Mouse (Mus musculus) frontal cortex, postnatal 14 days (tissue): ENCODE results near the gene Aaas.
"Not testable (repeated sequence)": the region's sequence is repeated elsewhere in the genome, so short reads cannot be mapped to it uniquely, and the experiment has no call there.

Experiments
- DNase-seq, 2 experiments: peaks; one replicate each; pipeline ENCODE4 v3.0.0; 2022; ENCODE audit warnings: low spot score in 2 of 2

The Aaas gene

DNA sequence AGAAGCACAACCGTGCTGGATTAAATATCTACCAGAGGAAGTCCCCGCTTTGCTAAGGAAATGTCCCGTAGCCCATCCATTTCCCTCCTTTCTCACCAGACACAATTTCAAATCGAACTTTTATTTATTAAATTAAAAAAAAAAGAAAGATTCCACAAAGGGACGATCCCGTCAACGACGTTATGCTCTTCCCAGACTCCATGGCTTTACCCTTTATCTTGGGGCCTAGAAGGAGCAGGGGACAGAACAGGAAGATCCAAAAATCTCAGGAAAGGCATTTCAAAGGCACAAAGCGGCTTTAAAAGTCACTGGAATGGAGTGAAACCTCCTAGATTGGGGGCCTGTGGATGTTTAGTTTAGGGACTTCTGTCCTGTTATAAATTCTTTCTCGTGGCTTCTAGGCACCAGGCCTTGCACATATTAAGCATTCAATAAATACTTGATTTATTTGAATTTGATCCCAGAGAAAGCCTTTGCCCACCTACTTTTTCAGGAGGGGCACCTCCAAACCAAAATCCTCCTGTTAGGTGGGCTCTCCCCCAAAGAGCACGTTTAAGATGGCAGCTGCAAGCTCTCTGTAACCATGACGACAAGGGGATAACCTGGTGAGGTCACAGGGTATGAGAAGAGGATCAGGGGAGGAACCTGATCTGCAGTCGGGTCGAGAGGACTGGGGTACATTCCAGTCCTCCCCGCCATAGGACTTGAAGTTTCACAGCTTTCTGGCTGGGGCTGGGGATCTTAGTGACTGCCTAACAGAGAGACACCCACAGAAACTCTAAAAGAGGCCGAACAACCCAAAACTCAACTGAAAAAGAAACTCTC is 6.1 kb upstream of the Aaas start:
- no peak for DNase-seq

DNA sequence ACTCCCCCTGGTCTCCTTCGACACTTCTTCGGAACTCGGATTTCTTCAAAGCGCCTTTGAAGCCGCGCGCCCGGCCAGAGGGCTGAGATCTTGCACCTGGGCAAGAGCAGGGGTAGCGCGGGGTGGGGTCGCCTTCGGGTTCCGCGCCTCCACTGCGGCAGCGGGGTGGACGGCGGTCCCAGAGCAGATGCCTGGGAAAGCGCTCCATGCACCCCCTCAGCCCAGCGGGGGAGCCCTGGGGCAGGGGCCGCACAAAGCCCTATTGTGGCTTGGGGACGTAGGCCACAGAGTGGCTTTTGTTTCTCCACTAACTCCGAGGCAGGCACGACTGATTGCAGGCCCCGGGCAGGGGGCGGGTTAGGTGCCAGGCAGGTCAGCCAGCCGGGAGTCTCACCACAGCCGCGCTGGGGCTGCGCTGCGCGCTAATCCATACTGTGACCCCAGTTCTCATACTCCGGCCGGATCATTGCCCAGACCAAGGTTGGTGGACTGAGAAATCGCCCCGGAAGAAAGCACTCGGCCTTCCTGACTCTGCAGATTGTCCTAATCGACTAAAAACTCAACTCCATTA is 5.4 kb upstream of the Aaas start:
- DNase-seq: no peak

DNA sequence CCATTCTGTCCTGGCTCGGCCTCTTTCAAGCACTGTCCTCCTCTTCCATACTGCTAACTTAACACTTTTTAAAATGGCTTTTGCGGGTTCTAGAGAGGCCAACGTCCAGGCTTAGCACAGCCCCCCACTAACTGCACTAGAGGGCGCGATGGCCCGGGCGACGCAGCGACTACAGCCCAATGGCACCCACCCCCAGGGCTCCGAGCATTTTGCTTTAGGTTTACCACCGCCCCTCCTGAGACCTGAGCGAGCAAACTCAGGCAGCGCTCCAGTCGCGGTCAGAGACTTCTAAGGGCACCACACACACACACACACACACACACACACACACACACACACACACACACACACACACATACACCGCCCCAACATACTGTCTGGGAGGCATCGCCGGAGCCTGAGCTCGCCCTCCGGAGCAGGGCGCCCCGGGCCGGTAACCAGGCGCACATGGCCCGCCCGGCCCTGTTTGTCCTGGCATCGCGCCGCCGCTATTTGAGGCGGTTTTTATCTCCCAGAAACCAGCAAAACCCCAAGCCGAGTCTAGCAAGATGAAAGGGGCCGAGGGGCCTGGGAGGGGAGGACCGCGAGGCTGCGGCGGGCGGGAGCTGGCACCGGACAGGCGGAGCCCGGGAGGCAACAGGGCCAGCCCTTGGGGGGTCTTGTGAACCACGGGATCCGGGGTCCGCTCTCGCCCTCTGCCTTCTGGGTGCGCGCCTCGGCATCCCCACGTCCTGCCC is 4.7 kb upstream of the Aaas start:
- peak in 1 of 2 experiments; percentile 34 for DNase-seq

DNA sequence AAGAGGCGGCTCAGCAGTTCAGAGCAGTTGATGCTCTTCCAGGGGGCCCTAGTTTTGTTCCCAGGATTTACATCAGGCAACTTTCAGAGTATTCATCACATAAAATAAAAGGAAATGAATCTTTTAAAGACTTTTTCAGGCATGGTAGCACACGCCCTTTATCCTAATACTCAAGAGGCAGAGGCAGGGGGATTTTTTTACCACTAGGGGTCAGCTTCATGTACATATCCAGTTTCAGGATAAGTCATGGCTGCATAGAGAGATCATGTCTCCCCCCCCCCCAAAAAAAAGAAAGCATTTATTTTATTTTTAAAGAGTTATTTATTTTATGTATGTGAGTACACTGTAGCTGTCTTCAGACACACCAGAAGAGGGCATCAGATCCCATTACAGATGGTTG is 3.4 kb upstream of the Aaas start:
- no peak for DNase-seq

DNA sequence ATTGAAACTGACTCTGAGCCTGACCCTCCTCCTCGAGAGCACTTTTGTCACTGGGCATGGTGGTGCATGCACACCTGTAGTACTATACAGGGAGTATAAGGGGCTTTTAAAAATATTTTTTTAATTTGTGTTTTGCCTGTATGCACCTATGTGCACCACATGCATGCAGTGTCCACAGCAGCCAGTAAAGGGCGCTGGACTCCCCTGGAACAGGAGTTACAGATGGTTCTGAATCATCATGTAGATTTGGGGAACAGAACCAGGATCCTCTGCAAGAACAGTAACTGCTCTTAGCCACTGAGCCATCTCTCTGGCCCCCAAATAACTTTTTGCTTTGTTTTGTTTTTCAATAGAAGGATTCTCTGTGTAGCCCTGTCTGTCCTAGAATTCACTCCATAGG is 1.6 kb upstream of the Aaas start:
- DNase-seq: no peak

DNA sequence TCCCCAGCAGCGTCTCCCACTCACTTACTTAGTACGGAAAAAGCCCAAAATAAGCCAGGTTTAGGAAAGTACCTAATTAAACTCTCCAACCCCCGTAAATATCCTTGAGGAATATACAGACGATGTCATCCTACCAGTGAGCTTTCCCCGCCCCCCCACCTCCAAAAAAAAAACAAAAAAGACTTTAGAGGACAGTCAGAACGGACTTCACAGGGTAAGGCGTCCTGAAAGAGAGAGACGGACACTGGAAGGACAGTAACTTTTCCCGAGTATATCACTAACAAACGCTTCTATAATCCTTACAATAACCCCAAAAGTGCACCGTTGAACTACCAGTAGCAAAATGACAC is 346 bp upstream of the Aaas start:
- DNase-seq: no peak

DNA sequence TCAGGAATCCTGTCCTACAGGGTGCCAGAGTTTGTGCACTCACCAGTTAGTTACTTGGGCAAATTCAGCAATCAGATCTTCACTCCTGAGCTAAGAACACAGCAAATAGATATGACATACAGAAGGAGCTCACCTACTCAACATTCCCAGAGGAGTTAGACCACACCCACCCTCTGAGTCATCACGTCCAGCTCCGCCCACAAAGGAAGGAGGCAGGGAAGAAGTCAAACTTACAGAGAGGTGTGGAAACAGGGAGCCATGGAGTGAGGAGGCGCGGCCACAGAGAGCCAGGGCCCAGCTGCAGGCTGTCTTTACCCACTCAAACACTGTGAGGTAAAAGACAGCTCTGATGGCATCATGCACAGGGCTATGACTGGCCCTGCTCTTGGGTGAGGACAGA is 4.1 kb downstream of the Aaas start:
- DNase-seq: no peak

DNA sequence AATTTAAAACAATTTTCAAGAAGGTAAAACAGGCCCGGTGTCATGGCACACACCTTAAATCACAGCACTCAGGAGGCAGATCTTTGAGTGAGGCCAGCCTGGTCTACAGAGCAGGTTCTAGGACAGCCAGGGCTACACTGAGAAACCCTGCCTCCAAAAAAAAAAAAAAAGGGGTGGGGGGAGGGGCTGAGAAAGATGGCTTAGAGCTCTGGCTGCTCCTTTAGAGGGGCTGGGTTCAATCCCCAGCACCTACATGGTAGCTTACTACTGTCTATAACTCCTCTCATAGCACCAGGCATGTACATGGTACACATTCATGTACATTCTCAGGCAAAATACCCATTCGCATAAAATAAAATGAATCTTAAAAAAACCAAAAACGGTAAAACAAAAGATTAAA is 6.1 kb downstream of the Aaas start:
- DNase-seq: no peak

DNA sequence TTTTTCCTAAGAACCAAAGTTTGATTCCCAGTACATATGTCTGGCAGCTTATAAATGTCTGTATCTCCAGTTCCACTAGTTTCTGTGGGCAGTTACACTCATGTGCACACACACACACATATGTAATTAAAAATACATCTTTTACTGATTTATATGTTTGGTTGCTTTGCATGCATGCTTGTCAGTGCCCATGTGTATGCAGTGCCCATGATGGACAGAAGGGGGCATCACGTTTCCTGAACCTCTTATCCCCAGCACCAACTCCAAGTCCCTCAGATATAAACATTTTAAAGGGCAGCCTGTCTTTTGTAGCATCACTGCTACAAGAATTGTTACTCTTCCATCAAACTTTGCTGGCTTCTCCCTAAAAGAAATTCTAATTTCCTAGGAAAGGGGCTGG is 9.0 kb downstream of the Aaas start:
- no peak for DNase-seq

DNA sequence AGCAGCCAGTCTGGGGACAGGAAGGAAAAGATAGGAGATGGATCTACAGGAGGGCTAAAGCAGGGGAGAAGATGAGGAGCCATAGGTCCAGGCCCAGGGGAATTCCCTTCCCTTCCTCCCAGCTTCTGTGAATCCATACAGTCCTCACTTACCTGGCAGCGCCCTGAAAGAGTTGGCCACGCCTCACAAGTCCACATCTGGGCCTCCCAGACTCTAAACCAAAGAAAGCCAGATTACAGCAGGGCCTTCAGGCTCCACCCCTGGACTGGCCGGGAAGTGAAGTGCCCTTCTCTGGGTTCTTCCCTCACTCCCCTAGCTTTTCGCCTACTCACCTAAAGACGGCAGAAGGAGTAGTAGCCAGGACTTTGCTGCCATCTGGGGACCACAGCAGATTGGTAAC is 11.0 kb downstream of the Aaas start:
- no peak for DNase-seq

DNA sequence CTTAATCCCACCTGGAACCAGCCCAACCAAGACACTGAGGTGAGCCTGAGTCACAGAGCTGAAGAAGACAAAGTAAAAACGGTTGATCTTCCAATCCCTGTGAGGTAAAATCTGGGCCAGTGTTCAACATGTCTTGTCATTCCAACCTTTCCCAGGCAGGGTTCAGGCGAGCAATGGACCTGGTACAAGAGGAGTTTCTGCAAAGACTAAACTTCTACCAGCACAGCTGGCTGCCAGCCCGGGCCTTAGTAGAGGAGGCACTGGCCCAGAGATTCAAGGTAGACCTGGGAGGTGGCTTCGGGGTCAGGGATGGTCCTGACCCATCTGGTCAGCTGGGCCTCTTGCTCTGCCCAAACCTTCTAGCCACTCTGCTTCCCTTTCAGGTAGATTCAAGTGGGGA is 13.6 kb downstream of the Aaas start:
- no peak for DNase-seq

DNA sequence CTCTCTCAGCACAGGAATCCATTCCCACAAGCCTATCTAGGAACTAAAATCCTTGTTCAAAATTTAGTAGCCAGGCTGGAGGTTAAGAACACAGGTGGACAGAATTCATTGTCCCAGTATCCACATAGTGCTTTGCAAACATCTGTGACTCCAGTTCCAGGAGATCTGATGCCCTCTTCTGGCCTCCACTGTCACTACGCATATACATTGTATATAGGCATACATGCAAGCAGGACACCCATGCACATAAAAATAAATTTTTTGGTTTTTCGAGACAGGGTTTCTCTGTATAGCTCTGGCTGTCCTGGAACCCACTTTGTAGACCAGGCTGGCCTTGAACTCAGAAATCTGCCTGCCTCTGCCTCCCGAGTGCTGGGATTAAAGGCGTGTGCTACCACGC is 14.6 kb downstream of the Aaas start:
- not testable (repeated sequence) for DNase-seq

DNA sequence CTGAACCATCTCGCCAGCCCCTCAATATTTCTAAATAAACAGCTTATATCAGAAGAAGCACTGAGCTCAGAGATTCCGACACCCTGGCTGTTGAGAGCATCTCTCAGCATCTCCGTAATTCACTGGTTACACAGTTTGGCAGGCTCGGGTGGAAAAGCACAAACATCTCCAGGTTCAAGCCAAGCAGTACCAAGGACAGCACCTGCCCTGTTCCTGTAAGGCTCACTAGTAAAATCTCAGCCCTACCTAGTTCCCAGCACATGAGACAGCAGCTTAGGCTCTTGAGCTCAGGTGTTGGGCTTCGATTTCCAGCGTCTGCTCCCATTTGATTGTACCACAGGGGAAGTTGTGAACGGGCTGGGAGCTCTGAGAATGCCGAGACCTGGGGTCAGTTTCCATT is 15.3 kb downstream of the Aaas start:
- DNase-seq: no peak

DNA sequence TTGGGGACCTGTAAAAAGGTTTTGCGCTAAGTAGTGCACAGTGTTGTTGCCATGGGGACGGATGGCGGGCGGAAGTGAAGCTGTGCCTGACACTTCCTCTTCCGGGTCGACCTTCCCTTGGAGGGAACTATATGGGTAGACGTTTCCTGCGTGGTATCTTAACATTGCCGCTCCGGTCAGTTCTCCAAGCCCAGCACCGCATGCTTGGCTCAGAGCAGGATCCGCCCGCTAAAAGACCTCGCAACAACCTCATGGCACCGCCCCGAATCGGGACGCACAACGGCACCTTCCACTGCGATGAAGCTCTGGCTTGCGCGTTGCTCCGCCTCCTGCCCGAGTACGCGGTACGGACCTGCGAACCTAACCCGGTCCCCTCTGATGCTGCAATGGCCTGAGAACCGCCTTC is 19.0 kb downstream of the Aaas start, which contains the start of gene Myg1:
Myg1 (plus strand) TSS at position 100 of the 406 bp plus-strand sequence.
- peak; percentile 69 to 77 for DNase-seq

DNA sequence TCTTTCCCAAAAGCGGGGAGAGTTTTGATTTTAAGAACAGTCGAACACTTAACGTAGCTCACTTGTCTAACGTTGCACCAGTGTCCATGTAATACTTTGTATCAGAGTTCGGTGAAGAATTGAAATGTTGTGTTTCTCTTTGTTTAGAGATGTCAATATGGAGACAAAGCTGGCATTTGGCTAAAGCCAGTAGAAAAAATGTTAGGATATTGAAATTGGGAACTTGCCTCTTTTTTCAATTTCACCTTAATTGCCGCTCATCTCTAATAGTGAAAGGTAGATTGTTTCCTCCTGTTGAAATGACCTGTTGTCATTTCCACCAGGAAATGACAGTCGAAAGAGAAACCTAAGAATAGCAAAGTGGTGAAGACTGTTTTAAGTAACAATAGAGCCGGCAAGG is 23.7 kb downstream of the Aaas start:
- no peak for DNase-seq

DNA sequence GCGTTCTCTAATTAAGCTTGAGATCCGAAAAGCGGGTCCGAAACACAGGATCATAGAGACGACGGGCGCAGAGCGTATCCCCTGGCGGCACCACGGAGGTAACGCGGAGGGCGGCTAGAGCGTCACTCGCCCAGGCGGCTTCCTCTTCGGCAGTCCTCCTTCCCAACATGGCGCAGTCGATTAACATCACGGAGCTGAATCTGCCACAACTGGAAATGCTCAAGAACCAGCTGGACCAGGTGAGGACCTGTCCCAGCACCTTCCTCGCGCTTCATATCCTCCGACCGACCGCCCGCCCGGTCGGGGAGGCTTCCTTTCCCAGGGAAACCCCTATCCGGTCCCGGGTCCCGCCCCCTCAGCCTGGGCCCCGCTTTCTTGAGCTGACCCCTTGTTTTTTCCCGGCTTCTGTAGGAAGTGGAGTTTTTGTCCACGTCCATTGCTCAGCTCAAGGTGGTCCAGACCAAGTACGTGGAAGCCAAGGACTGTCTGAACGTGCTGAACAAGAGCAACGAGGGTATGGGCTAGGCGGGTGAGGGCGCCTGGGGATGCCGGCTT is 24.5 kb downstream of the Aaas start, which contains the start of gene Pfdn5:
Pfdn5 (plus strand) TSS at position 95 of the 555 bp plus-strand sequence.
- DNase-seq: peak; percentile 61 to 78

DNA sequence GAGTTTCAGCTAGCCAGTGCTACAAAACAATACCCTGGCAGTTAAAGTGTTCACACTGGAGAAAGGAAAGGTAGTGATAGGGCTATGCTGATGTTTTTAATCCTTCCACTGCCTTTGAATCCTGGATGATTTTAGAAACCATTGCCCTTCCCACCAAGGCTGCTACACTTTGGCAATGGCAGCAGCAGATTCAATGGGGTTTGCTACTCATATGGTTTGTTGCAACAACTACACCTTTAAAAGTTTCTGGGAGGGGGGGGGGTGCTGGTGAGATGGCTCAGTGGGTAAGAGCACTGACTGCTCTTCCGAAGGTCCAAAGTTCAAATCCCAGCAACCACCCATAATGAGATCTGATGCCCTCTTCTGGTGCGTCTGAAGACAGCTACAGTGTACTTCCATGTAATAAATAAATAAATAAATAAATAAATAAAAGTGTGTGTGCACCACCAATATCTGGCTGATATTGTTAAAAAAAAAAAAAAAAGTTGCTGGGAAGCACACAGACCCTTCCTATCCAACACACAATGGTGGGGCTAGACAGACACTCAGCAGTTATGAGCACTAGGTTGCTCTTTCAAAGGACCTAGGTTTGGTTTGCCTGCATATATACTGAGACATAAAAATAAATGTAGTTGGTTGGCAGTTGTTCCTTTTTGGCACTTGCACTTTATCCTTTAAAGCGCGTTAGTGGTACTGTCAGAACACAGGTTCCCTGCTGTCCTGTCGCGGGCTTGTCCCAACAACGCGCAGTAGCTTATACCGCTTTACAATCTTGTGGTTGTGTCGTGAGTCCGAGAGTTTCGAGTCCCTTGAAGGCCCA is 25.7 kb downstream of the Aaas start:
- DNase-seq: no peak

DNA sequence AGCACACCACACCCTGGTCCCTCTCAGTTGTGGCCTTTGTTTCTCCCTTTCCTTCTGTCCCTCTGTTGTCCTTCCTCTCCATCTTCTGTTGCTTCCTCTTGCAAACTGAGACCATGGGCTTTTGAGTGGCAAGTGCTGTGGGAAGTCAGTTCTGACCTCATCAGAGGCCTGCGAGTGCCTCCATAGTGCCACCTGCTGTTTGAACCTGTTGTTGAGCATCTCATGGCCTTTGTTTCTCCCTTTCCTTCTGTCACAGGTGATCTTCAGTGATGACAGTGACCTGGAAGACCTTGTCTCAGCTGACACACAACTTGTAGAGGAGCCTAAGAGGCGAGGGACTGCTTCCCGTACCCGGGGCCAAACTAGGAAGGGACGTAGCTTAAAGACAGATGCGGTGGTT is 34.3 kb downstream of the Aaas start:
- DNase-seq: peak in 1 of 2 experiments; percentile 41

DNA sequence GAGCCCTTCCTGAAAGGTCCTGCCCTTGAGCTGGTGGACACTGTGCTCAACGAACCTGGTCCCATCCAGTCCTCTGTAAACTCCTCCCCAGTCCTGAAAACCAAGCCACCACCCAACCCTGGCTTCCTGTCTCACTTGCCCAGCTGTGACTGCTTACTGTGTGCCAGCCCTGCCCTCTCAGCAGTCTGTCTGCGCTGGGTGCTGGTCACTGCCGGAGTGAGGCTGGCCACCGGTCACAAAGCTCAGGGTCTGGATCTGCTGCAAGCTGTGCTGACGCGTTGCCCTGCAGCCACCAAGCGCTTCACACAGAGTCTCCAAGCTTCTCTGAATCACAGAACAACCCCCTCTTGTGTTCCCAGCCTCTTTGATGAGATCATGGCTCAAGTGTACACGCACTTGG is 35.3 kb downstream of the Aaas start:
- DNase-seq: no peak

DNA sequence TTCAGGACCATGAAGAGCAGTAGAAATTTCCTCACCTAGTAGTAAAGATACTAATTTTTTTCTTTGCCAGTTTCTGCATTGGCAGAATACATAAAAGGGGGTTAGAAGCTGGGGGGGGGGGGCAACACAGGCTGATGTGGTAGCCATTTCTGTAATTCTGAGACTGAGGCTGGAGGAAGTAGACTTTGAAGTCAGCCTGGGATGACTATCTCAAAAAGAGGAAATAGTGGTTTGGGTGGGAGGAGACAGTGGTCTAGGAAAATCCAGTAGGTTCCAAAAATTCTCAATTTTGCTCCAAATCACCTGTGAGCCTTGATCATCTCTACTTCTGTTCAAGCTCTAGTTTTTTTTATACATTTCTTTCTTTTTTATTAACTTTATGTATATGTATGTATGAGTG is 39.1 kb downstream of the Aaas start:
- DNase-seq: no peak

DNA sequence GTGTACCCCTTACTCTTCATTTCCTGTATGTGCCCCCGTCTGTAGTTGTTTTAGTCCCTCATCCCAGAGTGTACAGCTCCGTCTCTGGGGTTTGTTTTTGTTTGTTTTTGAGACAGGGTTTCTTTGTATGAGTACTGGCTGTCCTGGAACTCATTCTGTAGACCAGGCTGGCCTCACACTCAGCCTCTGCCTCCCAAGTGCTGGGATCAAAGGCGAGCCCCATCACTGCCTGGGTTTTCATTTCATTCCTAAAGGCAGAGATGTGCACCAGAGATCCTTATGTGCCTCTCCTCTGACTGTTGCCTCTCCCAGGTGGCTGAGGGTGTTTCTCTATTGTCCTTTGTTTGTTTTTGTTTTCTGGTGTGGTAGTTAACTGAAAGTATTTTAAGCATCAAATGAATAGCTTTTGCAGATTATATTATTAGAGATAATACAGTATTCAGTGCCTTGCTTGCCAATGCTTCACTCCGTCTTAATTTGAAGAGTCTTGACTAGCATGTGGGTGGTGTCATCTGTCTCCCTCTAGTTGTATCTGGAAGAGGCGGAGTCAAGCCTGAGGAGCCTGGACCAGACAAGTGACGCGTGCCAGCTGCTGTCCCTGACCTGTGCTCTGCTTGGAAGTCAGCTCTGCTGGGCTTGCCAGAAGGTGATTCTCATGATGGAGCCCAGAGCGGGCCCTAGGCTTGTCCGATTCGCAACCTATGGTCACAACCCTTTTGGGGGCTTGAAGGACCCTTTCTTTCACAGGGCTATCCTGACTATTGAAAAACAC is 40.3 kb downstream of the Aaas start:
- DNase-seq: no peak
